Mouse (Mus musculus): ENCODE data around the gene Epha4.

Gene Epha4

GRCm38 (mm10) chr1:77473446-77474376 lies 41.2 kb downstream of the Epha4 start:
- TF ChIP-seq GATA4 (IDR thresholded peaks at IDR 0.05; ENCODE audit: insufficient replicate concordance, low read length), result no peak

- no peak for TF ChIP-seq GATA4 (IDR thresholded peaks at IDR 0.05; ENCODE audit: insufficient replicate concordance, low read length)
These were observed 42.3 kb downstream of the Epha4 start for GRCm38 (mm10) chr1:77472566-77472965.

DNA sequence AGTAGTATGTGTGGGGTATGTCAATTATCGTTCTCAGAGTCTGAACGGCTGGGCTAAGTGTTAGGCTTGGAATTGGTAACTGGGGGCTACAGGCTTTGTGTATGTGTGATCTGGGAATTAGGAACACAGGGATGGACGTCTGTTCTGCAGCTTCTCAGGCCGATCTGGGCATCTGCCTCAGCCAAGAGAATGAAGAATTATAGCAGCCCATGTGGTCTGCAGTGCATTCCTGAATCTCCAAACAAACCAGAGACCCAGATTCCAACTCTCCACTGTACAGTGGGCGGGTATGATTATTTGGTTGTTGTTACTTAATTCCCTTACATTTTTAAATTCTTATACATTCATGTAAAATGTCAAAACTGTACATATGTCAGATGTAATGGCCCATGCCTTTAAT lies 43.4 kb downstream of the Epha4 start:
- no peak for TF ChIP-seq GATA4 (IDR thresholded peaks at IDR 0.05; ENCODE audit: insufficient replicate concordance, low read length)

DNA sequence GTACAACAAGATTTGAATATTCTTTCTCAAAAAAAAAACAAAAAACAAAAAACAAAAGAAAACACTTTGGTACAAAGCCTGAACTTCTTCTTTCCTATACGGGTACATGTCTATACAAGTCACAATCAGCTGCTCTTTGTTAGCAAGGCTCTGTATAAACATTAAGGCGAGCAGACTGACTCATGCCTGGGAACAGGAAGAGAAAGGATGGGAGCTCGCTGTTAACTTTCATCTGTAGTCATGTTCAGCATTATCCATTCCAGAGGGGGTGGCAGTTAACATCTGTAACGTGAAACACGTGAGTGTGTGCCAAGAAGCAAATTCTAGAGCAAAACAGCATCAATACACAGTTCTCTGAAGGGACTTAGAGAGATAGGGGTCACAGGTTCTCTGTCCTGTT lies 43.9 kb downstream of the Epha4 start:
- TF ChIP-seq GATA4 (IDR thresholded peaks at IDR 0.05; ENCODE audit: insufficient replicate concordance, low read length), result no peak

GRCm38 (mm10) chr1:77468717-77469314 lies 46.1 kb downstream of the Epha4 start:
- no peak for TF ChIP-seq GATA4 (IDR thresholded peaks at IDR 0.05; ENCODE audit: insufficient replicate concordance, low read length)

DNA sequence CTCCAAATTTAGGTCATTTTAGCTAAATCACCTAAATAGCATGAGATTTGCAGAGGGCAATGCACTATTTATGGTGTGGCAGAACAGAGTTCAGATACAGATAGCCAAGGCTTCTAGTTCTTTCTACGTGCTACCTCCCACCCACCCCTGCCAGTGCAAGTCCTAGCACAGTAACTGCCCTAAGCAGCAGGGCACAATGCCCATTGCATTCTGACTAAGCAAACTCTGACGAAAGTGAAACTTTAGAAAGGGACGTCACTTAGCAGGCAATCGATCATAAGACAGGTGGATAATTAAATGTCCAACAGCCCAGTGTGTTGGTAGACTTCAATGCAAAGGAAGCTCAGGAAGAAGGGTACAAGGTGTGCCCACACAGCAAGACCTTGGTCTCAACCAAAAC lies 49.4 kb downstream of the Epha4 start:
- TF ChIP-seq GATA4 (IDR thresholded peaks at IDR 0.05; ENCODE audit: insufficient replicate concordance, low read length), result no peak

DNA sequence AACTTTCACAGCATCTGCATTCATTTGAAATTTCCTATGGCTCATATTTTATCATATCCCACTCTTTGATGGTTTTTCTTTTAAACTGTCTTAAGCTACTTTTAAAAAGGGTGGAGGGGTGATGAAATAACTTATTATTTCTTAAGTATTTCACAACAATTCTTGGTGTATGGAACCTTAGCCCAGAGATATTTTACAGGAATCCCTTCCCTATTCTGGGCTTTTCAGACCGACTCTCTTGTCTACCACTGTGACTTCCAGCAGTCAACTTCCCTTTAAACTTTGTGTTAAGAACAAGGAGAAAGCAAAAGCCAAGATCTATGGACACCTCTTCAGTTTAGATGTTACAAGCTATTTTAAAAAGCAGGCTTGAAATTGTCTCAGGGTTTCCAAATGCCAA lies 50.8 kb downstream of the Epha4 start:
- no peak for TF ChIP-seq GATA4 (IDR thresholded peaks at IDR 0.05; ENCODE audit: insufficient replicate concordance, low read length)

- no peak; the same call in 1 of the 2 replicates for TF ChIP-seq GATA4 (IDR thresholded peaks at IDR 0.05; ENCODE audit: insufficient replicate concordance, low read length)
These were observed 52.8 kb downstream of the Epha4 start for GRCm38 (mm10) chr1:77461877-77462615.

GRCm38 (mm10) chr1:77460831-77461629 lies 53.9 kb downstream of the Epha4 start:
- TF ChIP-seq GATA4 (IDR thresholded peaks at IDR 0.05; ENCODE audit: insufficient replicate concordance, low read length), result no peak

DNA sequence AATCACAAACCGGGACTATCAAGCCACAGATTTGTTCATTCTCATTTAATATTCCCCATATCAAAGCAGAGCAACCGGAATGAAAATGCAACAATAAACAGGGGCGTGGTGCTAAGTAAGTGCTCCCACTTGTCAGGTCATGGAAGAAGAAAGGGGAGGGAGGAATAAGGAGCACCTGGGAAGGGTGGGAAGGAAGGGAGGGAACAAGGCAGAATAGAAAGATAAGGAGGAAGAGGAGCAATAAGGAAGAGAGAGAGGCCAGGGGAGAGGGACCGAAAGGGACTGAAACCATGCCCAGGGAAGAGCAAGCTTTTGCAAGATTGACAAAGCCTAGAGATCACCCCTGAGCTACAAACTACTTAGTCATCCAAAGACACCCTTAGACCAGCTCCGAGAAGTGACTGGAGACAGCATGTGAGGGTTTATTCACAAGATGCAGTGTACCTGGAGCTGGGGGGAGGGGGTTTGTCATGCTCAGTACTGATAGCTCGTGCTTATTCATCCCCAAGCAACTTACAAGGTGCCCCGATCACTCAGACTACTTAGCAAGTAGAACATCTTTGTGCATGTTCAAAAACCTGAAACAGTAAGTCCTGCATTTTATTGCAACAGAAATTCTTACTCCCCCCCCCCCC lies 56.0 kb downstream of the Epha4 start:
- TF ChIP-seq GATA4 (IDR thresholded peaks at IDR 0.05; ENCODE audit: insufficient replicate concordance, low read length), result no peak

GRCm38 (mm10) chr1:77457446-77457800 lies 57.5 kb downstream of the Epha4 start:
- TF ChIP-seq GATA4 (IDR thresholded peaks at IDR 0.05; ENCODE audit: insufficient replicate concordance, low read length), result no peak

GRCm38 (mm10) chr1:77456695-77457445 lies 58.0 kb downstream of the Epha4 start:
- TF ChIP-seq GATA4 (IDR thresholded peaks at IDR 0.05; ENCODE audit: insufficient replicate concordance, low read length), result no peak

- no peak for TF ChIP-seq GATA4 (IDR thresholded peaks at IDR 0.05; ENCODE audit: insufficient replicate concordance, low read length)
These were observed 61.1 kb downstream of the Epha4 start for GRCm38 (mm10) chr1:77453811-77454210.

DNA sequence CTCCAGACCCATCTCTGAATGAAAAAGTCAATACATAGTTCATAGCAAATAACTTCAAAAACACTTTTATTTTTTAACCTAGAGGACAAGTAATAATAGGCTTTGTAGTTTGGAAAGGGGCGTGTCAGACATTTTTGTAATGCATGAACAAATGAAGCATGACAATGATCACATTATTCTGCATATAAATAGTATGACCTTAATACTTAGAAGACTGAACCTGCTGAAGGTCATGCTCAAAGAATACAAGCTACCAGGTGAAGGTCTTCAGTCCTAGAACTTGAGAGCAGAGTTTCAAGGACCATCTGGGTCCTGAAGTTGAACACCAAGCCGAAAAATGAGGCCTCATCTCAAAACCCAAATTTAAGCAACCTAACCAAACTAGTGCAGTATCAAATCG lies 62.2 kb downstream of the Epha4 start:
- no peak for TF ChIP-seq GATA4 (IDR thresholded peaks at IDR 0.05; ENCODE audit: insufficient replicate concordance, low read length)

All from liver, adult (tissue).